Mouse (Mus musculus): ENCODE data around the gene Blvra.

DNA sequence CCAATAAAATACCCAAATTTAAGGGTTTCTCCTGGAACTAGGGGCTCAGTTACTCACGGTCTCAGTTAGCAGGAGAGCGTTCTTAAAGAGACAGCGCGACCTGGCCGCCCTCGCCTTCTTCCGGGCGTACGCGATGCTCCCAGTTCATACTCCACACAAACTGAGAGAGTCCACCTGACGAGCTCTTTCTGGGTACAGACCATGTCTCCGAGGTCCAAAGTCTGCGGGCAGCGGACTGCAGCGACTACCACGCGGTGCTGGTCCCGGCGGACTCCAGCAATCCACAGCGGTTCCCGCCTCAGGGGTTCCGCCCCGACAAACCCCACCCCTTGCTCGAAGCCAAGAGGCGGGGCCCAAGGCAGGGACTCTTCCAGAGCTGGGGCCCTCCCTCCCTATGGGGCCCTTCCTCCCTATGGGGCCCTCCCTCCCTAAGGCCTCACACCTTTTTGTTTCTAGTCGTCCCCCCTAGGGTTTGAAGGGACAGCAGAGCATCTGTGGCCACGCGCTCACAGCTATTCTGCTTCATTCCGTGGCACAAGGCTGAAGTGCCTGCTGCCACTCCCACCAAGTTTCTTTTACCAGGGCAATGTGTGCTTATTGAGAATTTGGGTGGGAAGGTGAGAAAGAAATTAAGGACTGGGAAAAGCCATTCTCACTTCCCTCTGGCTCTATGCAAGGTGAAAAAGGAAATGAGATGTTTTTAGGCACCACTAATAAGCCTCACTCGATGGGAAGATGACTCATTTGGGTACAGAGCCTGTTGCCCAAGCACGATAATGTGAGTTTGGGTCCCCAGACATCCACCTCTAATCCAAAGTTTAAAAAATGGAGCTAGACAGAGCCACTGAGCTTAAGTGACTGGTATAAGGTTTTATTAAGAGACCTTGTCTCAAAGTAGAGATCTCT, 72.9 kb downstream of the Blvra start, which contains the start of gene Itpripl1:
- TF ChIP-seq CTCF (IDR thresholded peaks at IDR 0.05; ENCODE audit: insufficient read depth, low read depth, low read length), result no peak
- 0 out of 2 replicates have a peak, but pooled peaks have one; percentile 26 for TF ChIP-seq POLR2A (IDR thresholded peaks at IDR 0.05; ENCODE audit: insufficient read depth, low read depth, low read length)

Measured in olfactory bulb, adult 2 months (tissue).